Mouse (Mus musculus): ENCODE measurements around the gene Mpp3.

The Mpp3 gene

DNA sequence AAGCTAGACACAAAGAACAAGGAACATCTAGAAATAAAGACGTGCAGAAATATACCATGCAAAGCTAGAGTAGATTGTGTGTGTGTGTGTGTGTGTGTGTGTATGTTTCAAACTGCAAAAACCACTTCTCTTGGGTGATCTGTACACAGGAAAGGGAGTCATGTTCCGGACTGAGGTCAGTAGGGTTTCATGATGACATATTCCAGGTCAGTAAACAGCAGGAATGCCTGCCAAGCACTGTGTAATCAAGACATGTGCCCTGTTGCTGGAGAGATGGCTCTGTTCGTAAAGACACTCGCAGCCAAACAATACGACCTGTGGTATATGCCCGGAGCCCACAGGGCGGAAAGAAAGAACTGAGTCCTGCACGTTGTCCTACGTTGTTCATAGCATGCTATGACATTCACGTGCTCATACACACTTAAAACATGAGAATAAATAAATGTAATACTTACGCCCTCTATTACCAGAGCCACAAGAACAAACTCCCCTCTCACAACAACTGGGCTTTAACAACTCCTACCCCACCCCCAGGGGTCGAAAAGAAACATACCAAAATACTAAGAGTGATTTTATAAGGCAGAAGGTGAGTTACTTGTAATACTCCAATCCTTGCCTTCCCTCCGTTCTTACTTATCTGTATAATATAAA lies 11.4 kb upstream of the Mpp3 start:
- DNase-seq (ENCODE audit: low read depth), result no peak

DNA sequence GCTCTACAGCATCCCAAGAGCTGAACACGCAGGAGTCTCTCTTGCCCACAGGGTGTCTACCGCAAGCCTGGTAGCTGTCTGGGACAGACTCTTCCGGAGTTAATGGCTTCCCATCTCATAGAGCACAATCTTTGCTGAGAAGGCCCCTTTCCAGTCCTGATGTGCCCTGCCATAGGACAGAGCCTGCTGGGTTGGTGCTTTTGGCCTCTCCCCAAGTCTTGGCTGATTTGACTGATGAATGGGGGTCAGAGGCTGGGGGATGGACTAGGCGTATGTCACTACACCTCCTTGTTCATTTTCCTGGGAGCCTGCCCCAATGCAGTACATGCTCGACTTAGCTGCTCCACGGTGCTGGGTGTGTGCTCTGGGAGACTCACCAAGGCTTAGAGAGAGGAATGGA lies 9.5 kb upstream of the Mpp3 start:
- no peak for DNase-seq (ENCODE audit: low read depth)

DNA sequence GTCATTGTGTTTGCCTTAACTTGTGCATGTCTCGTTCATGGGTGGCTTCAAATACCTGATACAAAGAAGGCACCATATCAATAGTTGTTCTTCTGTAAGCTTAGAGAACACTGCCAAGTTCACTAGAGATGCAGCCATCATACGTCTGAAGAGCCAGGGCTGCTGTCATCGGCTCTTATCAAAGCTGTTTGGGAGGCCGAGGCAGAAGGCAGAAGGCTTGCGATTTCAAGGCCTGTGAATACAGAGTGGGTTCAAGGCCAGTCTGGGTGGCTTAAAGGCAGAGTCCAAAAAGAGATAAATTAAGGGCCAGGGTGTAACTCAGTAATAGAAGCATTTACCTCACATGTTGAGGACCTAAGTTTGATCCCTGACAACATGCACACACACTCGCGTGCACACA lies 8.1 kb upstream of the Mpp3 start:
- DNase-seq (ENCODE audit: low read depth), result no peak

DNA sequence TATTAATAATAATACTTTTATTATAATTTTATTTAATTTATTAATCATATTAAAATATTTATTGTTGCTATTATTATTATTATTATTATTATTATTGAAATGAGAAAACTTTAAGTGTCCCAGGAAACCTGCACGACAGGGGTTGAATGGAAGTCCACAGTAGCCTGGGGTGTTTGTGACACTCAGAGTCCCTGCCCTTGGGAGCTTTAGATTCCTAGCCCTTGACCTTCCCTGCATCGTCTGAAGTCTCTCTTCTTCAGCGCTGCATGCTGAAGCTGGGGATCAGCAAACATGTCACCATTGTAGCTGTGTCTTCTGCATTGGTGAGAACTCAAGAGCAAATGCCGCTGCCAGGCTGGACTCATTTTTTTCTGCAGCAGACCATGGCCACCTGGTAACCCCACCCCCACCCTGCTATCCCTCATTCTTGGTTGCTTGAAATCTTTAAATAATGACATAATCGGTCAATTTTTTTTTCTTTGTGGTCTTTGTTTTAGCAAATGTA lies 7.2 kb upstream of the Mpp3 start:
- DNase-seq (ENCODE audit: low read depth), result no peak

DNA sequence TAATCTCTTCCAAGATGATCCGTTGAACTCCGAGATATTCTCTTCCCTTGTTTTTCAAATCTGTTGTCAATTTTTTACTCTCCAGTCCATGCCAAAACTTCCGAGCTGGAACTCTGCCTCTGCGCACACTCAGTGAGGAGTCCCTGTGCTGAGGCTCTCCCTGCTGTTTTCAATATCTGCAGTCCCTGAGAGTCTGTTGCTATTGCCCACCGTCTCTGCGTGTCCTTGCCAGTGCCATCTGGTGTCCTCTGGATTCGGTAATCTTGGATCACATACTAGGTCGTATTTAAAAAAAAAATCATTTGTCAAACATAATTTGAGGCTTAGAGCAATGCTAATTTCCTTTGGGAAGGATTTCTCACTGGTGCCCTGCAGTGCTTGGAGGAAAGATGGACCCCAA lies 6.6 kb upstream of the Mpp3 start:
- no peak for DNase-seq (ENCODE audit: low read depth)

DNA sequence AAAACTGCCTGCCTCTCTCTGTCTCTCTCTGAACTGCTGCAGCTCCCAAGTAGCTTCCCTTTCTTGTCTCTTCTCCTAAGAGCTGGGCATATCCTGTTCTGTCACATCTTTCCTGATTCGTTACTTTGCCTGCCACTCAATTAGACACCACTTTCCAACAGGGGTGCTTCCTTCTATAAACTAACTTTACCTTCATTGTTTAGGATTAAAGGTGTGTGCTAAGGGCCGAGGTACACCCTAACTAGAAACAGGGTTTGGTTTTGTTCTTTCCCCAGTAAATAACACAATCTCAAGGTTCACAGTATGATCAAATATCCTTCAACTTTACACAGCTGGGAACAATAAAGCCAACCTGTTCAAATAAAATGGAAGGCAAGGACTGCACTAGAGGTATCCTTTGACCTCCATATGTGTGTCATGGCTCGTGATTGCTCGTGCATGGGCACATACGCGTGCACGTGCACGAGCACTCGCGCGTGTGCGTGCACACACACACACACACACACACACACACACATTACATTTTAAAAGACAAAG lies 4.9 kb upstream of the Mpp3 start:
- DNase-seq (ENCODE audit: low read depth), result no peak

DNA sequence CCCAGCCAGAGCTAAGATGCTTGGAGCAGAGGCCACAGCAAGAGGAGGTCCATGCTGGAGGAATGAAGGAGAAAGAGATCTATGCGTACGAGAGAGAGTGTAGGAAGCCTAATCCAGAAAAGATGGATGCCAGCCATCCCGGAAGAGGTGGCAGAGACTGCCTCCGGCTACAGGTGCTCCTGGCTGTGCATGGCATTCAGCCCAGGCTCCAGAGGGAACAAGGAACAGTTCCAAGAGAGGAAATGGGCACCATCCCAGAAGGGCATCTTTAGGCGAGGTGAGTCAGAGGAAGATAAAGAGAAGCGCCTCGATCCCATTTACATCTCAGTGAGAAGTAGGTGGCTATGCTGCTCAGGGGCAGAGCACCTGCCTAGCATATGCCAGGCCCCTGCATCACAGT lies 2.9 kb upstream of the Mpp3 start:
- DNase-seq (ENCODE audit: low read depth), result no peak

DNA sequence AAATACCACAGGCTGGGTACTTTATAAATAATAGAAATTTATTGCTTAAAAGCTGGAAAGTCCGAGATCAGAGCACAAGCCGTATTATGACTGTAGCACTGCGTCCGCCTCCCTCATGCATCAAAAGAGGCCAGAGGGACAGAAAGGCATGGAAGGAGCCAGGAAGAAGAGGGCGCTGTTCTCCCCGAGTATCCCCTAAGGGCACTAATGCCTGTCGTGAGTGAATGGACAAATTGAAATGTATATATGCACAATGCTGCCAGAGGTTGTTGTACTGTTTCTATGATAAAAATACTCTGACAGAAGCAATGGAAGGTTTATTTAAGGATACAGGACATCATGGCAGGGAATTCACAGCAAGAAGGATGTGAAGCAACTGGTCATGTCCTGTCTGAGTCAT lies 1.7 kb upstream of the Mpp3 start:
- DNase-seq (ENCODE audit: low read depth), result no peak

DNA sequence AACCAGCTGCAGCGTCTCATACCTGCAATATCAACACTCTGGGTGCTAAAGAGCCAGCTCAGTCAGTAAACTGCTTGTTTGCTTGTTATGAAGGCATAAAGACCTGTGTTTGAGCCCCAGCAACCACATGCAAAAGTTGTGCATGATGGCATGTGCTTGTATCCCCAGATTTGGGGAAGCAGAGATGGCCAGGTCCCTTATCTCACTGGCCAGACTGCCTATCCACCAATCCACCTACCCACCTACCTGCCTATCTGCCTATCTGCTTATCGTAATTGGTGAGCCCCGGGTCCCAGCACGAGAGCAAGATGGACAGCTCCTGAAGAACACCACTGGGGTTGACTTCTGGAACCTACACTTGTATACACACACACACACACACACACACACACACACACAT lies 1.0 kb upstream of the Mpp3 start:
- no peak for DNase-seq (ENCODE audit: low read depth)

DNA sequence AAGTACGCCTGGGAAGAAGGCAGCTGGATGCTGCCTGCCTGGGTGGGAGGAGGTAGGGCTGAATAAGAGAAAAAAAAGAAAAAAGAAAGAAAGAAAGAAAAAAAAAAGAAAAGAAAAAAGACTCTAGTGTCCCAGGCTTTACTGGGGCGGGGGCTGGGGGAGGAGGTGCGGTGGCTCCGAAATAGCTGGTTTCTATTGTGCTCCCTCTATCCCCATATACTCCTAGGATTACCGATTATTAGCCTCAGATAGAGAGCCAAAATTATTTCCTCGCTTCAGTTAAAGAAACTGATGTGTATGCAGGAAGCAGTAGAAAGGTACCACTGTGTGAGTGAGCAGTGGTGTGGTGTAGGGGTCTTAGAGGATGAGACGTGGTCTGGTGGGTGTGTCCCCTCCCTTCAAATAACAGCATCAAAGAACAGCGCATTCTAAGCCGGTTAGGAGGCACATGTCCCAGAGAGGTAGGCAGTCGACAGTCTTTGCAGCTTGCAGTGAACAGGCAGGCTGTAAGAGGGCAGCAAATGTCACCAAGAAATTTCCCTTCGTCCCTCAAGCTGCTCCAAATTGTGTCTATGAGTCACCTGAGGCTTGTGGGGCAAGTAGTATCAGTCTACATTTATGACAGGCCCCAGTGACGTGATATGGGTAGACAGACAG lies 772 bp downstream of the Mpp3 start:
- DNase-seq (ENCODE audit: low read depth), result no peak

DNA sequence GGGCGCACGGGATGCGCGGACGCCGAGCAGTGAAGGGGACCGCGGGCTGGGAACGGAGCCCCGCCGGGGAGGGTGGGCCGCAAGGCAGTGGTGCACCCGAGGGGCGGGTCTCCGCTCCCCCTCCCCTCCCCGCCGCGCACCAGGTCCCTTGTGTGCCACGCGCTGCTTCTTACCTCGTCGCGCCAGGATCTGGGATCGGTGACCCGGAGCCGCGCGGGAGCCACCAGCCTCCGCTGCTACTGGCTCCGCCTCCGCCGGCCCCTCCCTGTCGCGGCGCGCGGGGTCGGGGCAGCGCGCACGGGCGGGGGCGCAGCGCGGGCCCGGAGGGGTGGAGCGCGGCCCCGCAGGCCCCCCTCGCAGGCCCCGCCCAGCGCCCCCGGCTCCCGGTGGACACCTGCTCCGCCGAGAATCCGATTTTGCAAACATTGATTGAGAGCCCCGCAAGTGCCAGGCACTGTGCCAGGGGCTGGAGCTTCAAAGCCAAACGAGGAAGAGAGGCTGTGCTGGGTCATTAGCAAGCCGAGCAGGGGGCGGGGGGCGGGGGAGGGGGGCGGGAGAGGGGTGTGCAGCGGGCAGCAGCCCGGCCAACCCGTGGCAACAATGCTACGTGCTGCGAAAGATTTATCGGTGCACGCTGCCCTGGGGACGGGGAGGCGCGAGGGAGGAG lies 1.4 kb downstream of the Mpp3 start:
- peak; percentile 10 for DNase-seq (ENCODE audit: low read depth)

DNA sequence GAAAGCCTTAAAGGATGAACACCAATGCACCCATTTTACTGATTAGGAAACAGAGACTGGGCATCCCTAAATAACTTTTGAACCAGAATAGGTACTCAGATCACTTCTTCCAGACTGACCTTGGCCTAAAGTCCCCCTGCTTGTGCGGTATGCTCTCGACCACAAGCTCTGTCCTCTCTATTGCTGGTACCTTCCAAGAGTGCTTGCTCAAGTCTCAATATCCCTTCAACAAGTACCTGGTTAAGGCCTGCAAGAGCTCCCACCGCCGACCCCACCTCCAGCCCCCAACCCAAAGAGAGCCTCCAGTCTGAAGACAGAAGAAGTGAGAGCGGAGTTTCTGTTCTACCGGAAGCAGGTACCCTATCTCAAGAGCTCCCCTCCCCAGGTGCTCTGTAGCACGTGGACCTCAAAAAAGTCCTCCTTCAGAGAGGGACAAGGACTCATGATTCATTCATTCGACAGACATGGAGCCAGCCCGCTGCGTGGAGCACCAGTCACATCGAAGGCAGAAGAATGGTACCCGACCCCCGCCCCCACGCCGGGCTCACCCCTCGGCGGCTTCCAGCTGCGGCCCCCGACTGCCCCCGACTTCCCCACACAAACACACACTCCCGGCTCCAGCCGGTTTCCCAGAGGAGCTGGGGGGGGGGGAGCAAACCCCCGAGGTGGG lies 2.1 kb downstream of the Mpp3 start:
- no peak for DNase-seq (ENCODE audit: low read depth)

DNA sequence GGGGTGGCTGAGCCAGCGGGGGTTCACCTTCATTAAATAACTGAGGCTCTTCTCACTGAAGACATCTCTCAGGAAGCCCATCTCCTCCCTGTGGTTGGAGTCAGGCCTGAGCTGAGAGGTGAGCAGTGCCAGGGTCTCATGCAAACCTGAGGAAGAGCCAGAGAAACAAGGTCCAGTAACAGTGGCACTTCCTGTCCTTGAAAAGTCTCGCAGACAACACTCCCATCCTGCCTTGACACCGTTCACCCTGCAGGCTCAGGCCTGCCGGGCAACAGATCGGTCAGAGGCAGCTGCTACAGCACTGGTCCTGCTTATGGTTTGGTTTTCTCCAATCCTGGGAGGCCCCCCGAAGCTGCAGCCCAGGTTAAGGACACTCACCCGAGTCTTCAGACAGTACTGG lies 2.9 kb downstream of the Mpp3 start:
- no peak for DNase-seq (ENCODE audit: low read depth)

DNA sequence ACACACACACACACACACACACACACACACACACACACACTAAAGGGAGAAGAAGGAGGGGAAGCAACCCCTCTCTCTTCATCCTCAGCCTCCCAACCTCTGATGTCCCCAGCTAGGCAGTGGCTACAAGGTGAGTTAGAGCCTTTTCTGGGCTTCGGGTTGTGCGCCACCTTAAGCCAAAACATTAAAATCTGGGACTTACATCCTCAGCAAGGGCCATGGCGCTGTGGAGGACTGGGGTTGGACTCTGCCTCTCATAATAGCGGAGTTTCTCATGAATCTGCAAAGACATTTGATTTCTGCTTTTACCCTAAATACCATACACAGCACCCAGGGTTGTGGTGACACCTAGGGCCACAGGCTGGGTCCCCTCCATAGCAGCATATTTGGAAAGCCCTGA lies 3.4 kb downstream of the Mpp3 start:
- no peak for DNase-seq (ENCODE audit: low read depth)

DNA sequence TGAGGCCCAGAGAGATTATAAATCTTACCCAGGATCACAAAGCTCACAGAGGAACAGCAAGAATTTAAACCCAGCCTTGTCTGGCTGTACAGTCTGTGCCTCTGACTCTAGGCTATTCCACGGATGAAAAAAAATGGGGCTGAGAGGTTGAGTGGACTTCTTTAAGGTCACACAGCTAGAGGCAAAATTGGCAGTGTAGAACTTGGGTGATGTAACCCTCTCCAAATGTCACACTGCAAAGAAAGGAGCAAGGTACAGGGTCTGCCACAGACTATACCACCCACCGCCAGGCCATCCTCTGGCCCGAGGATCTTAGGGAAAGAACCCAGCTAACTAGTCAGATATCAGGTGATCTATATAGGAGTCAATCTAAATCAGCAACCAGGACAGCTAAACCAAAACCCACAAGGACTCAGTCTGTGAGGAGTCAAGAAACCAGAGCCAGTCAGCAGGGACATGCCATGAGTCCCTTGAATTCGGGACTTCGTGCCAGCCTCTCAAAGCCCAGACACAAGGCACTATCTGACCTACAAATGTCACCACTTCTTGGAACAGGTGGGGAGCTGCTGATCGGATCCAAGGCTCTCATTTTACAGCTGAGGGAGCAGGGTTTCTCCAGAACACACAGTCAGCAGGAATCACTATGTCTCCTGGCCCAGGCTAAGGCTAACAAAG lies 4.0 kb downstream of the Mpp3 start:
- DNase-seq (ENCODE audit: low read depth), result no peak

DNA sequence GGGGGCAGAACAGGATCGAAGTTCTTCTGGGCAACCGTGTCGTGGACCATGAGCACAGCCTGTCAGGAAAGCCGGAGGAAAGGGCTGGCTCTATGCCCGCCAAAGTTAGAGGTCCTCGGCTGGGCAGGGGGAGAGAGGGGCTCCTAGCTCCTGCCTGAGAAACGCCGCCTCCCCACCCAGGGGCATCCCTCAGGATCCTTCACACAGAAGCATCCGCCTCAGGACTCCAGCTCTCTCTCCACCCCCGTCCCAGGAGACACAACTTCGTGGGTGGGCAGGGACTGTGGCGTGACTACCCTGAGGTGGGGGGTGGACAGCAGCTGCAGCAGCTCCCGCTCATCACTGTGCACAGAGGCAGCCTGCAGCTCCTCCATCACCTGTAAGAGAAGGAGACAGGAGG lies 4.9 kb downstream of the Mpp3 start:
- no peak for DNase-seq (ENCODE audit: low read depth)

DNA sequence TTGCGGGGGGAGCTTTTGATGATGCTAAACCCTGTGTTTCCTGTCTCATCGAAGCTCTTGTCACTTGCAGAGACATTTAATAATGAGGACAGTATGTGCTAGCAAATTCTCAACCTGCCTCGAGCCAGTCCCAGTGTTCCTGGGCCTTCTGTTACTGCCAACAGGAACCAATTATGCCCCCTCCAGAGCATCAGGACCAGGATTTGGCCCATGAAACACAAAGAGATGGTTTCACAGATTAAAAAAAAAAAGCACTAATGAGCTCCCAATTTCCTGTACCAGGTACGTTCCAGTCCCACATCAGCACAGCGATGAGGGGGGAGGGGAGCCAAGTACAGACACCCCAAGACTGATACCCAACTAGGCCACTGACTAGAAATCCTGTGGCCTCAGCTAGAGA lies 7.1 kb downstream of the Mpp3 start:
- no peak for DNase-seq (ENCODE audit: low read depth)

DNA sequence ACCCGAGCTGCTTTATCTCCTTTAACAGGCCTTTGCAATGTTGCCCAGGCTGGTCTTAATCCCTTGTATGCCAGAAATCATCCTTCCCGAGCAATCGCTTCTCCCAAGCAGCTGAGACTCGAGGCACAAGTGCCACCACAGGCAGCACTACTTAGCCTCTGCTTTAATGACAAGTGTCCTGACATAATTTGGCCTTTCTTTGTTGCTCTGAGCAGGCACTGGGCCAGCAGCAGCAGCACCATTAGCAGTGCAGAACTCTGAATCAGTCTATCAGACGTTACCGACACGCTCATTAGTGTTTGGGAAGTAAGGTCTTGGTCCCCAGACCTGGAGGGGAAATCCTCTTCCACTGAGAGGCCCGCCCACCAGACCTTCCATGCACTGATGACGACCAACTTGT lies 8.5 kb downstream of the Mpp3 start:
- no peak for DNase-seq (ENCODE audit: low read depth)

DNA sequence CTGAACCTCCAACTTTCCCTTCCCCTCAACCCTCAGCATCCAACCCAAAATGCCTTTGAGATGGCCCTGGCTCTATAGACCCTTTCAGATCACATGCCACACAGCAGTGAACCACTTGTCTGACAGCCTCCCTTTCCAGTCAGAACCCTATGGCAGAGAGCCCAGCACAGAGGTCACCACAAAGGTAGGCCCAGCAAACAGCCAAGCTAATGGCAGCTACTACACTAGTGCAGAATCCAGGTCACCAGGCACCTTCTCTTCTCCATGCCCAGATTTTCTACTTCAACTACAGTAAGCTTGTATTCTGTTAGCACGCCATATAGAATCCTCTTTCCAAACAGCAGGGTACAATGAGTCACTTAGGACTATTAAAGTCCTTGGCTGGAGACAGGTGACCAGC lies 12.1 kb downstream of the Mpp3 start:
- DNase-seq (ENCODE audit: low read depth), result no peak

DNA sequence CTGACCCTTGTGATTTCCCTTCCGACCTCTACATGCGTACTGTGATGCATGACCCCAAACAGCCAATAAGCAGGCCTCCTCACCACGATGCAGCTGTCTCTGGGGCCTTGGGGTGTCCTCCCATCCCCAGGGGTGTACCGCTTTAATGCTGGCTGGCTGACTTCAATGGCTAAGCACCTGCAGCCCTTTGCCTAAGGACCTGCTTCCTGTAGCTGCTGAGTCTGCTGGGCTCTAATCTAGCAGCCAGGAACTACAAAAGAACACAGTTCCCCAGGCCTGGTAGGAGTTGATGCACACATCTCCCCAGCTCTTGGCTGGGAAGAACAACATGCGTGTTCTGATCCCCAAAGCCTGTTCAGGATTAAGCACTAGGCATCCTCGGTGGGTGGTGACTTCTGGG lies 12.8 kb downstream of the Mpp3 start:
- no peak for DNase-seq (ENCODE audit: low read depth)

DNA sequence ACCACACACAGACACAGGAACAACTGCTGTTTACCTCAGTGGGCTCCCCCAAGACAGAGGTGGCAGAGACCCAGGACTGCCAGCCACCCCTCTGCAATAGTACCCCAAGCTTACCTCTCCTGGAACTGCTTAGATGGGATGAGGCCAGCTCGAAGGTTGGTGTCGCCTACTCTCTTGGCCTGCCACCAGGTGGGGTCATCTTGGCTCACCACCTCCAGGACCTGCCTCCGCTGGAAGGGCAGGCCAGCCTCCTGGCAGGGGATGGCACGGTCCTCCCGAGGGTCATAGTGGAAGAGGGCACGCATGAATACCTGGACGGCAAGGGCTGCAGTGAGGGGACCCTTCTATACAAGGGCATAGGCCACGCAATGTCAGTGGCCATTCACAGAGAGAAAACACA lies 15.1 kb downstream of the Mpp3 start:
- no peak for DNase-seq (ENCODE audit: low read depth)

DNA sequence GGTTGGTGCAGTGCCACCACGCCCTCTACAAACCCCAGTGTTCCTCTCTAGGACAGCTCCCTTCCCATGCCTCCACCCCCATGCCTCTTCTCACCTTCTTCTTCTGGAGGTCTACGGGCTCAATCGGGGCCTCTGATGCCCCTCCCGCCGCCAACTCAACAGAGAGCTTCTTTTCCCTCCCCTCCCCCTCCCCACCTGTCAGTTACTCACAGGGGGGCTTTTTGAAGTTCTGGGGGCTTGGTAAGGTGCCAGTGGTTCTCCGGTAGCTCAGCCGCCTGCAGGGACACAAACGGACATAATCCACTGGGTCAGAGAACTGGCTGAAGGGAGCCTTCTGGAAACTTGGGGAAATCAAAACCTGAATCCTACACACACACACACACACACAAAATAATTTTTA lies 16.8 kb downstream of the Mpp3 start:
- no peak for DNase-seq (ENCODE audit: low read depth)

Data from NIH3T3 (cell line).